Mouse (Mus musculus) kidney, embryonic 15.5 days (tissue): ENCODE results near the gene Vdr. TPM values are rescaled to one million over a fixed set of nuclear protein-coding genes. Genes with fewer than 3 reads are reported as not detected.

Source experiments
- ATAC-seq: fragments of 200-750 bp; cut with Nextera tagmentation; replicated peaks from 2 replicates; pipeline ENCODE4 v1.8.0; 2017; ENCODE audit warnings: moderate TSS enrichment; ENCODE audit not compliant: low FRiP score
- H3K27ac ChIP-seq: fragments of 300-500 bp; sonication (generic); 2 replicates; pipeline ENCODE4 v1.5.1; 2015; ENCODE audit warnings: mild to moderate bottlenecking, inconsistent platforms
- H3K27me3 ChIP-seq: fragments of 300-500 bp; sonication (generic); 2 replicates; pipeline ENCODE4 v1.6.1; 2015; ENCODE audit warnings: inconsistent platforms
- H3K36me3 ChIP-seq: fragments of 300-500 bp; sonication (generic); 2 replicates; pipeline ENCODE4 v1.6.1; 2015; ENCODE audit warnings: inconsistent platforms
- H3K4me1 ChIP-seq: fragments of 300-500 bp; sonication (generic); 2 replicates; pipeline ENCODE4 v1.6.1; 2015; ENCODE audit warnings: inconsistent platforms
- H3K4me2 ChIP-seq: fragments of 300-500 bp; sonication (generic); 2 replicates; pipeline ENCODE4 v1.6.1; 2015; ENCODE audit warnings: moderate library complexity, mild to moderate bottlenecking, inconsistent platforms
- H3K4me3 ChIP-seq: fragments of 300-500 bp; sonication (generic); replicated peaks from 2 replicates; pipeline ENCODE4 v1.5.1; 2015; ENCODE audit warnings: mild to moderate bottlenecking, inconsistent platforms
- H3K9ac ChIP-seq: fragments of 300-500 bp; sonication (generic); 2 replicates; pipeline ENCODE4 v1.6.1; 2015; ENCODE audit warnings: mild to moderate bottlenecking, inconsistent platforms
- H3K9me3 ChIP-seq: fragments of 300-500 bp; sonication (generic); replicated peaks from 2 replicates; pipeline ENCODE4 v1.6.1; 2016; ENCODE audit warnings: inconsistent platforms
- WGBS: fragments of 180-500 bp; shearing (Covaris S2); methylation state at CpG from one replicate; pipeline ENCODE4 v1.1.7; 2015; ENCODE audit warnings: mixed read lengths; 5-methylcytosine and 5-hydroxymethylcytosine counted together
- polyA plus RNA-seq: library from polyadenylated mRNA; unstranded; fragments of >200 nt; fragmentation: Nextera tagmentation; extraction: Ambion mirVana; gene quantifications from 2 replicates; pipeline ENCODE4 v1.2.1, GENCODE M21; 2015

The Vdr gene
- polyA plus RNA-seq, 1 experiment from 2014 or later: 6.5 TPM

GRCm38 (mm10) chr15:97943356-97943755 lies 32.9 kb upstream of the Vdr start:
- peak; percentile 40; the same call in 1 of the 2 replicates for ATAC-seq
- 67% methylated on average over 8 of the region's 8 CpGs for WGBS
- no peaks in the 10 kb centered on the region for H3K9me3 ChIP-seq
- peaks cover 31% of the 10 kb centered on the region for H3K4me1 ChIP-seq
- no peak overlapping the region for H3K4me2 ChIP-seq
- H3K36me3 ChIP-seq: no peaks in the 10 kb centered on the region
- no peak overlapping the region for H3K9ac ChIP-seq
- H3K27ac ChIP-seq: peak overlapping the region; percentile 68
- no peaks in the 10 kb centered on the region for H3K27me3 ChIP-seq
- no peak overlapping the region for H3K4me3 ChIP-seq

- no peak for ATAC-seq
- 87% methylated on average over 8 of the region's 8 CpGs for WGBS
- peak overlapping the region; percentile 68; the same call in 1 of the 2 replicates for H3K27ac ChIP-seq
Measured at GRCm38 (mm10) chr15:97942538-97942937, 32.1 kb upstream of the Vdr start.

GRCm38 (mm10) chr15:97941306-97941705 lies 30.9 kb upstream of the Vdr start:
- Histone ChIP-seq H3K27ac (no peak overlapping the region), H3K9me3 (no peaks in the 10 kb centered on the region), H3K36me3 (no peaks in the 10 kb centered on the region), H3K9ac (no peak overlapping the region), H3K4me3 (no peak overlapping the region), H3K27me3 (no peaks in the 10 kb centered on the region), H3K4me2 (no peak overlapping the region), H3K4me1 (peaks cover 33% of the 10 kb centered on the region)
- ATAC-seq: no peak
- WGBS: 91% methylated on average over 2 of the region's 2 CpGs

More at GRCm38 (mm10) chr15:97942538-97942937, 32.1 kb upstream of the Vdr start:
- Histone ChIP-seq H3K4me3 (no peak overlapping the region), H3K4me1 (peaks cover 33% of the 10 kb centered on the region), H3K4me2 (no peak overlapping the region), H3K9me3 (no peaks in the 10 kb centered on the region), H3K27me3 (no peaks in the 10 kb centered on the region), H3K36me3 (no peaks in the 10 kb centered on the region), H3K9ac (no peak overlapping the region)

- no peak overlapping the region for H3K9ac ChIP-seq
- H3K27me3 ChIP-seq: no peaks in the 10 kb centered on the region
- peaks cover 24% of the 10 kb centered on the region for H3K4me1 ChIP-seq
- no peaks in the 10 kb centered on the region for H3K9me3 ChIP-seq
- 89% methylated on average over 2 of the region's 2 CpGs for WGBS
- no peak overlapping the region for H3K27ac ChIP-seq
- H3K4me2 ChIP-seq: no peak overlapping the region
- no peak overlapping the region for H3K4me3 ChIP-seq
- ATAC-seq: no peak
- H3K36me3 ChIP-seq: no peaks in the 10 kb centered on the region
Measured at GRCm38 (mm10) chr15:97940088-97940487, 29.7 kb upstream of the Vdr start.

- H3K27ac ChIP-seq: no peak overlapping the region
- H3K9ac ChIP-seq: no peak overlapping the region
- H3K4me2 ChIP-seq: no peak overlapping the region
- H3K27me3 ChIP-seq: no peaks in the 10 kb centered on the region
- H3K4me3 ChIP-seq: no peak overlapping the region
- 42% methylated on average over 6 of the region's 6 CpGs for WGBS
- H3K36me3 ChIP-seq: no peaks in the 10 kb centered on the region
- H3K4me1 ChIP-seq: peaks cover 14% of the 10 kb centered on the region
- no peak for ATAC-seq
- no peaks in the 10 kb centered on the region for H3K9me3 ChIP-seq
Measured at GRCm38 (mm10) chr15:97938580-97938979, 28.1 kb upstream of the Vdr start.

GRCm38 (mm10) chr15:97932441-97932840 lies 22.0 kb upstream of the Vdr start:
- Histone ChIP-seq H3K9ac (no peak overlapping the region), H3K4me1 (peaks cover 14% of the 10 kb centered on the region), H3K27me3 (no peaks in the 10 kb centered on the region), H3K4me2 (no peak overlapping the region), H3K4me3 (no peak overlapping the region), H3K27ac (peak overlapping the region; percentile 55), H3K36me3 (no peaks in the 10 kb centered on the region), H3K9me3 (no peaks in the 10 kb centered on the region)
- ATAC-seq: peak; percentile 65
- WGBS: 62% methylated on average over 12 of the region's 12 CpGs

- ATAC-seq: no peak
Measured at GRCm38 (mm10) chr15:97929259-97929824, 18.9 kb upstream of the Vdr start.

GRCm38 (mm10) chr15:97927821-97928220 lies 17.4 kb upstream of the Vdr start:
- H3K9ac ChIP-seq: no peak overlapping the region
- H3K36me3 ChIP-seq: no peaks in the 10 kb centered on the region
- H3K27me3 ChIP-seq: no peaks in the 10 kb centered on the region
- no peak overlapping the region for H3K4me3 ChIP-seq
- WGBS: 48% methylated on average over 6 of the region's 6 CpGs
- H3K27ac ChIP-seq: peak overlapping the region; percentile 71
- peaks cover 22% of the 10 kb centered on the region for H3K4me1 ChIP-seq
- H3K9me3 ChIP-seq: no peaks in the 10 kb centered on the region
- ATAC-seq: no peak
- no peak overlapping the region for H3K4me2 ChIP-seq

More at GRCm38 (mm10) chr15:97929259-97929824, 18.9 kb upstream of the Vdr start:
- Histone ChIP-seq H3K4me1 (peaks cover 22% of the 10 kb centered on the region), H3K9me3 (no peaks in the 10 kb centered on the region), H3K4me3 (no peak overlapping the region), H3K36me3 (no peaks in the 10 kb centered on the region), H3K4me2 (no peak overlapping the region), H3K9ac (no peak overlapping the region), H3K27me3 (no peaks in the 10 kb centered on the region), H3K27ac (no peak overlapping the region)
- WGBS: 44% methylated on average over 13 of the region's 13 CpGs

GRCm38 (mm10) chr15:97927018-97927417 lies 16.6 kb upstream of the Vdr start:
- Histone ChIP-seq H3K27ac (peak overlapping the region; percentile 71), H3K4me3 (no peak overlapping the region), H3K9me3 (no peaks in the 10 kb centered on the region), H3K27me3 (no peaks in the 10 kb centered on the region), H3K4me1 (peaks cover 22% of the 10 kb centered on the region), H3K36me3 (no peaks in the 10 kb centered on the region), H3K9ac (no peak overlapping the region), H3K4me2 (no peak overlapping the region)
- ATAC-seq: peak; percentile 68
- 37% methylated on average over 4 of the region's 4 CpGs for WGBS

GRCm38 (mm10) chr15:97922421-97922820 lies 12.0 kb upstream of the Vdr start:
- ATAC-seq: no peak
- H3K4me2 ChIP-seq: no peak overlapping the region
- no peaks in the 10 kb centered on the region for H3K9me3 ChIP-seq
- no peaks in the 10 kb centered on the region for H3K27me3 ChIP-seq
- H3K36me3 ChIP-seq: no peaks in the 10 kb centered on the region
- H3K9ac ChIP-seq: no peak overlapping the region
- H3K27ac ChIP-seq: no peak overlapping the region
- H3K4me1 ChIP-seq: peaks cover 7% of the 10 kb centered on the region
- no peak overlapping the region for H3K4me3 ChIP-seq
- WGBS: 85% methylated on average over 2 of the region's 2 CpGs

GRCm38 (mm10) chr15:97921796-97922195 lies 11.4 kb upstream of the Vdr start:
- Histone ChIP-seq H3K4me2 (no peak overlapping the region), H3K9ac (no peak overlapping the region), H3K4me3 (no peak overlapping the region), H3K36me3 (no peaks in the 10 kb centered on the region), H3K27me3 (no peaks in the 10 kb centered on the region), H3K27ac (no peak overlapping the region), H3K4me1 (0 out of 2 replicates have a peak, but pooled peaks cover 3% of the 10 kb centered on the region), H3K9me3 (no peaks in the 10 kb centered on the region)
- 72% methylated on average over 9 of the region's 9 CpGs for WGBS
- no peak for ATAC-seq

- no peaks in the 10 kb centered on the region for H3K27me3 ChIP-seq
- no peak overlapping the region for H3K4me3 ChIP-seq
- H3K27ac ChIP-seq: no peak overlapping the region
- no peak overlapping the region for H3K4me2 ChIP-seq
- no peak for ATAC-seq
- H3K36me3 ChIP-seq: no peaks in the 10 kb centered on the region
- H3K9me3 ChIP-seq: no peaks in the 10 kb centered on the region
- 66% methylated on average over 5 of the region's 5 CpGs for WGBS
- H3K9ac ChIP-seq: no peak overlapping the region
- 0 out of 2 replicates have a peak, but pooled peaks cover 2% of the 10 kb centered on the region for H3K4me1 ChIP-seq
Measured at GRCm38 (mm10) chr15:97920306-97920705, 9.9 kb upstream of the Vdr start.

- Histone ChIP-seq H3K4me3 (no peak overlapping the region), H3K9ac (no peak overlapping the region), H3K4me1 (peaks cover 5% of the 10 kb centered on the region; the same call in 1 of the 2 replicates), H3K27ac (no peak overlapping the region), H3K9me3 (no peaks in the 10 kb centered on the region), H3K4me2 (no peak overlapping the region), H3K36me3 (no peaks in the 10 kb centered on the region), H3K27me3 (no peaks in the 10 kb centered on the region)
- 84% methylated on average over 7 of the region's 7 CpGs for WGBS
- no peak for ATAC-seq
Measured at GRCm38 (mm10) chr15:97919217-97919616, 8.8 kb upstream of the Vdr start.
